Mouse (Mus musculus) testis, postnatal 10 days (tissue): ENCODE measurements around the gene Clk1.
"Not testable (repeated sequence)": the region's sequence is repeated elsewhere in the genome, so short reads cannot be mapped to it uniquely, and the experiment has no call there.

Source experiments
- DNase-seq: peaks from one replicate; pipeline ENCODE4 v3.0.0; 2021; ENCODE audit warnings: low spot score

Clk1 gene

DNA sequence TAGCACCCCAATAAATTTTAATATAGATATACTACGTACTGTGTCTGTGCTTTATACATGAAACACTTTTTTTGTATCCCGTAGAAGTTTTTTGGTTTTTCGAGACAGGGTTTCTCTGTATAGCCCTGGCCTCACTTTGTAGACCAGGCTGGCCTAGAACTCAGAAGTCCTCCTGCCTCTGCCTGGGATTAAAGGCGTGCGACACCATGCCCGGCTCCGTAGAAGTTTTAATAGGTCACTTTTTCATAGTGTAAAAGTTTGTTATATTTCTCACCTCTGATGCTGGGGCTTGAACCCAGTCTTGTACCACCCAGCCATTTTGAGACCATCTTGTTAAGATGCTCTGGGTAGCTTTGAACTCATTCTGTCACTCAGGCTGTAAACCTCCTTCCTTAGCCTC is 16.5 kb downstream of the Clk1 start:
- DNase-seq: no peak

DNA sequence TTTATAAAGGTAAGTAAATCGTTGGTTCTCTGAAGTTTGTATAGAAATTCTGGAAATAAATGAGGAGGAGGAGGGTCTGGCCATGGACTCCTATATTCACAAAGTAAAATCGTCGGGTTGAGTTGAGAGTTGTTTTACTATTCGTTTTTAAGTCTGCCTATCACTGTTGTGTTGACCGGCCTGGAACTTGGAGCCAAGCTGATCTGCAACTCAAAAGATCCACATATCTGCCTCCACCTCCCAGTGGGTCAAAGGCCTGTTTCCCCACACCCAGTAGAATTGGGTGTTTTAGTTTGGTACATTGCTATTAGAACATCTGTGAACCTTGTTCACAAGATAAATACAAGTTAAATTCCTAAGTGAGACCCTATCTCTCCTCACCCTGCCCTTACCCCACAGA is 20.1 kb downstream of the Clk1 start:
- DNase-seq: no peak

DNA sequence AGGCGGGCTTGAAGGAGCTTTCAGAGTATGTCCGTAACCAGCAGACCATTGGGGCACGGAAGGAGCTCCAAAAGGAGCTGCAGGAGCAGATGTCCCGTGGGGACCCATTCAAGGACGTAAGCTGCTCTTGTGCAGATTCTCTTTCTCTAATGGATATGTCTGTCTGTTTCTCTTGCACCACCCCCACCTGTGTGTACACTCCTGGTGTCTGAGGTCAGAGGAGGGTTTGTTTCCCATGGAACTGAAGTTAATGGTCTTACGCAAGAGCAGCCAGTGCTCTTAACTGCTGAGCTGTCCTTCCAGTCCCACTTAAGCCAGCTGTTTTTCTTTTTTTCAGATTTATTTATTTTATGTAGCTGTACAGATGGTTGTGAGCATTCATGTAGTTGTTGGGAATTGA is 22.5 kb downstream of the Clk1 start:
- DNase-seq: no peak

DNA sequence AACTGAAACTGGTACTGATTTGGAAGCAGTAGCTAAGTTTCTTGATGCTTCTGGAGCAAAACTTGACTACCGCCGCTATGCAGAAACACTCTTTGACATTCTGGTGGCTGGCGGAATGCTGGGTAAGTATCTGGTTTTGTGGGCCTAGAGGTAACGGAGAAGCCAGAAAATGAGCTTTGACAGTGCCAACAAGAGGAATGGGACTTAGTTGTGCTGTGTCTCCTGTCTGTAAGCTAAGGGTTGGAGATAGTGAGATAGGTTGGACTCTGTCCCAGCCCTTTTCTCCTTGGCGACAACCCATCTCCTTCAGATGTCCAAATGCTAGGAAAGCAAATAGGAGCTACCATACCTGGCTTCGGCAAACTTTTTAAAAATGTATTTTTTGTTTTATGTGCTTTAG is 26.1 kb downstream of the Clk1 start:
- no peak for DNase-seq

DNA sequence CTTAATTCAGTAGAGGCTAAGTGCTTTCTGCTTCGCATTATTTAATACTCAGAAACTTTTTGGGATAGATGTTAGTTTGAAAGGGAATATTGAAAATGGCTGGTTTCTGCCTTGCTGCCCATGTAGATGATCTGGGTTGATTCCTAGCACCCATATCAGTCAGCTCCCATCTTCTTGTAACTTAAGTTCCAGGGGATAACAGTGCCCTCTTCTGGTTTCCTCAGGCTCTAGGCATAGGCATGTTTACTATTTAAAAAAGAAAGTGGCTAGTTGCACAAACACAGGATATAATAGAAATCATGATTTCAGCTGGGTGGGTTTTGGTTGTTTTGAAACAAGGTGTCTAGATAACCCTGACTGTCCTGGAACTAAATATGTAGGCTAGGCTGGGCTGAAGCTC is 27.7 kb downstream of the Clk1 start:
- DNase-seq: no peak

DNA sequence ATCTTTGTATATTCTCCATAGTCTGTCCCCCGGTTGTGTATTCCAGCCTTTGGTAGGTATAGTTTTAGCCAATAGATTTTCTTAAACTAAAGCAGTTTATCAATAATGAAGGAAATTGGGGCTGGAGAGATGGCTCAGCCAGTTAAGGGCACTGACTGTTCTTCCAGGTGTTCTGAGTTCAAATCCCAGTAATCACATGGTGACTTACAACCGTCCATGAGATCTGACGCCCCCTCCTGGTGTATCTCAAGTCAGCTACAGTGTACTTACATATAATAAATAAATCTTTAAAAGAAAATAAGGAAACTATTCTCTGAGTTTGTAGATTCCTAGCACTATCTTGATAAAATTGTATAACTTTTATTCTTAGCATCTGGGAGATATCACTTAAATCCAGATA is 28.5 kb downstream of the Clk1 start:
- DNase-seq: no peak

DNA sequence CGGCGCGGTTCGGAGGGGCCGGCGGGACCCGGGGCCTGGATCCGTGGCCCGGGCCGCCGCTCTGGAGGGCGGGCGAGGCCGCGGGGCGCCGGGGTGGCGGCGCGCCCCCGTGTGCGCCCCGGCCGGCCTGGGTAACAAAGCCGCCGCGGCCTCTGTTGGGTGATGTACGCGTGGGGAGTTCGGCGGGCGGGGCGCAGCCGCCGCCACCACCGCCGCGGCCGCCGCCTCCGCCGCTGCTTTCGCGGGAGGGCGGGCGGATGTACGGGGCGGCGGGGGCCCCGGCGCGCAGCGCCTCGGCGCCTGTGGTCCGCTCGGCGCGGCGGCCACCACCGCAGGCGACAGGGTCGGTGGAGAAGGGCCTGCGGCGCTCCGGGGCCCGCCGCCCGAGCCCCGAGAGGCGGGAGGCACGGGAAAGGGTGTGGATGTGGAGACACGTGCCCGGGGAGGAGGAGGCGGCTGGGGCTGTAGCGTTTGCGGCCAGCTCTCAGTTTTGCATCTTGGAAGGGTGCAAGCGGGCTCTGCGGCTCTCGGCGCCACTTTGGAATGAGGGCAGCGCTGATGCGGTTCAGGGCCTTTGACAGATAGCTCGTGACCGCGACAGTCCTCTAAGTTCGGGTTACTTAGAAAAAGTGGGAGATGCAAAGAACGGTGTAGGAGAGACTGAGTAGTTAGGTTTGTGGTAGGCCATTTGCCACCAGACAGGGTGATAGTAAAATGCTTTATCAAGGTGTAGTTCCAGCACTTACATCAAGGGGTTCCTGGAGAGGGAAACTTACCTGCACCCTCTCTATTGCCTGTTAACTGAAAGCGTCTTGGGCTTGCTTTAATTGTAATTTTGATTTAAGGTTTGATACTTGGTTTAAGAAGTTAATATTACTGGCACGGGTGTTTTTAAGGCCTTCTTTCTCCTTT is 30.3 kb downstream of the Clk1 start:
- DNase-seq: peak; percentile 70

DNA sequence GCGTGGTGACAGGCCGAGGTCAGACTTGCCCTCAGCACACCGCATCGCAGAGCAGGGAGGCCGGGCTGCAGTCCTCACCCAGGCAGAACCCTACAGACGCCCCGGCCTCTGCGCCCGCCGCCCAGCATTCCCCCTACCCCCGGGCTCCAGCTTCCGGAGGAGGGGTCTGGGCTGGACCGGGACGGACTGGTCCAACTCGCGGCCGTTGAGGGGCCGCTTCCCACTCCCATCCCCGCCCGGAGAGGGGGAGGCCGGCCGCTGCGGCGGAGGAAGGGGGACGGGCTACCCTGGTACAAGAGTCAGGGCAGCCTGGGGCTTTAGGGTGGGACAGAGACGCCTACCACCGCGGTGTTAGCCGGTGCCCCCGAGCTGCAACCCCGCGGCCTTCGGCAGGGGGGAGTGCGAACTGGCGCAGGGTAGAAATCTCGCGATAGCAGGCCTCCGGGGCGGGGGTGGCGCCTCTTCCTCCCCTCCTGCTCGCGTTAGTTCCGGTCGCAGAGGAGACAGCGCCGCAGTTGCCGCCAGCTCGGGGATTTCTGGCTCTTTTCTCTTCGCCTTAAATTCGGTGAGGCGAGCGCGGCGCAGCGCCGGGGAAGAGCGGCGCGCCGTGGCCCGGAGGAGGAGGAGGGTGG is 31.1 kb downstream of the Clk1 start, which contains the start of gene Bzw1:
Gene Bzw1 (plus strand): TSS at position 247 of the 632 bp plus-strand sequence.
- peak; percentile 95 for DNase-seq

DNA sequence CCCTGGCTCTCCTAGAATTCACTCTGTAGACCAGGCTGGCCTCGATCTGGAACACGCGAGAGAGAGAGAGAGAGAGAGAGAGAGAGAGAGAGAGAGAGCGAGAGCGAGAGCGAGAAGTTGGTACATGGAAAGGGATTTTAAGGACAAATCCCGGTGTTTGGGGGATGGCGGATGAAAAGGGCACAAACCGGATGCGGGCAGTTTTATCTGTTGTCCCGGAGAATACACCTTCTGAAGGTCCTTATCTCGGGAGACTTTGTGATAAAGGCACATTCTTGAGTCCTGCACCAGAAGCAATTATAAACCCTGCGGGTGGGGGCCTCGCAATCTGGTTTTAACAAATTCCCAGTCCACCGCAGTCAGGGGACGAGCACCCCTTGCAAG is 31.6 kb downstream of the Clk1 start:
- DNase-seq: no peak

DNA sequence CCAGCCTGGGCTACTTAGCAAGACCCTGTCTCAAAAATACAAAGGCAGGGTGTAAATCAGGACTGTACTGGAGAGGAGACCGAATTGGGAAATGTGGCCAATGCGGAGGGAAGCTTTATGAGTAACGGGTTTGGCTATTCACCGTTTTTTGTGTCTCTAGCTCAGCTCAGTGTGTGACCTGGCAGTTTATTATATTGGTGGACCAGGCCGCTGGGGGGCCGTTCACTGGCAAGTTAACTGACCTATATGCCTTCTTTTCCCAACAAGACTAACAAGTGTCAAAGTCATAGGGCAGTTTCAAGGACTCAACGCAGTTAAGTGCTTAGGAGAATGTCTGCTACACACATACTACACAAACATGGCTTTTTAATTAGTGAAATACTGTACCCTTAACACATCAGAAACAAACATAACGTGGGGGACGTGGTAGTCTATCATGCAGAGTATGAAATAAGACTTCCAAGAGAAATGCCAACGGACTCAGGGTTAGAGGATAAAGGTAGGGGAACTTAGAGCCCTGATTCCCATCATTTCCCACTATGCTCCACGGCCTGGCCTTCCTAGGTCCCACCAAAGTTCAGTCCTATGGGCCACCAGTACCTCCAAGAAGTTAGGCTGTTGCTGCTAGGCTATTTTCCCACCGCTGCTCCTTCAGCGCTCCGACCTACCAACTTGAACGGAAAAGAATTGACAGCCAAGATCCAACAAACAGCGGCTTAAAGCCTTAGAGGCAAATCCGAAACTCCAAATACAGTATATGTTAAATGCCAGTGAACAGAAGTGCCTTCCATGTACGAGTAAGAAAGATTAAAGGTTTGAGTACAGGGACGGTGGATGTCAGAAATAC is 32.2 kb downstream of the Clk1 start:
- DNase-seq: no peak

DNA sequence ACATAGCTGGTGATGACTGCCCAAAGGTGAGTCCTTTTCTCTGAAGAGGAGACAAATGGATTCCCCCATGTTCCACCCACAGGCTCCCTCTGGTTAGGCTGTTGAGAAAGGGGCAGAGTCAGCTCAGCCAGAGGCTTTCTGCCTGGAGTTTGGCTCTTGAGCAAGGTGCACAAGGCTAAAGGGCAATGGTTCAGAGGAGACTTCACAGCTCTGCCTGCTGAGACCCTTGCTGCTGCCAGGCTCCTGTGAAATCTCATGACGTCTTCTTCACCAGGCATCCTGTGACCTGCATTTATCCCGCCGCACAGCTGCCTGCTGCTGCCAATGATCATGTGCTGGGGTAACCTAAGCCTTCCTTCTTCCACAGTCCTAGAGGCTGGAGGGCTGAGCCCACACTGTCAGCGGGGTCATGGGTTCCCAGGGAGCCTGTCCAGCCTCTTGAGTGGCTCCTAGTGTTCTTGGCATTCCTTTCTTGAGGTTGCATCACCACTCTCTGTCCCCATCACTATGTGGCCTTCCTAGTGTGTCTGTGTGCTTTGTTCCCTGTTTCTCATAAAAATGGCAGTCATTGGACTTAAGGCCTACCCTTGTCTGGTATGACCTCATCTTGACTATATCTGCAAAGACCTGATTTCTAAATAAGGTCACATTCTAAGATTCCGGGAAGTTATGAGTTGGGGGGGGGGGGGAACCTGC is 41.1 kb downstream of the Clk1 start:
- DNase-seq: no peak

DNA sequence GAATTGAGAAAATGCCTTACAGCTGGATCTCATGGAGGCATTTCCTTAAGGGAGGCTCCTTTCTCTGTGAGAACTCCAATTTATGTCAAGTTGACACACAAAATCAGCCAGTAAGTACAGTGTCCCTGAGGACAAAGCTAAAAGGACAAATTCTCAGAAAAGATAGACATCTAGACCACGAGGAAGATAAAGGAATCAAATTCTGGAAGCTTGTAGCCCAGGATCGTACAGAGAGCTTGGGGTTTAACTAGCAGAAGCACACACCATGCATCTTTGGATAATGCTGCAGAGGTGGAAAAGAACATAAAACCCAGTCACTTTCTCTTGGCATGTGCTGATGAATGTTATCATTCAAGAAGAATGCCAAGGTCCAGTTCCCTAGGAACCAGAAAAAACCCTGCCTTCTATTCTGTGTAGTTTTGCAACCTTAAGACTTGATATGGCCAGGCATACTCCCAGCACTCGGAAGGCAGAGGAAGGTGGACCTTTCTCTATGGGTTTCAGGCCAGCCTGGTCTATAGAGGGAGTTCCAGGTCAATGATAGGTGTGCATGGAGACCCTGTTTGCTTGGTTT is 48.2 kb downstream of the Clk1 start:
- no peak for DNase-seq

DNA sequence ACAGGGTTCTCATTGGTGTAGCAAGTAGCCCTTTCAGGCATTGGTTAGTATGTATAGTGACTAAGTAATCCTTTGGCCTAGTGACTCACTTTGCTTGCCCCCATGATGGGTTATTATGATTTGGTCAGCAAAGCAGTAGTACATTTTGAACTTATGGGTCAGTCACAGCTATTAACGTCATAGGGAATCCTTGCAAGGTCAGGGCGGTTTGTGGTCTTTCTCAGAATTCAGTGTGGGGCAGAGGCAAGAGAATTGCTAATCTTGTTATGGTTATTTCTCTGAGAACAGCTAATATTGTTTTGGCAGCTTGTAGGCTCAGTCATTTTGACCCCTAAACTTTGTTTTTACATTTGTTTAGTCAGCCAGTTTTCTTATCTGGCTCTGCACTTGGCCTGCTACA is 49.6 kb downstream of the Clk1 start:
- not testable (repeated sequence) for DNase-seq

DNA sequence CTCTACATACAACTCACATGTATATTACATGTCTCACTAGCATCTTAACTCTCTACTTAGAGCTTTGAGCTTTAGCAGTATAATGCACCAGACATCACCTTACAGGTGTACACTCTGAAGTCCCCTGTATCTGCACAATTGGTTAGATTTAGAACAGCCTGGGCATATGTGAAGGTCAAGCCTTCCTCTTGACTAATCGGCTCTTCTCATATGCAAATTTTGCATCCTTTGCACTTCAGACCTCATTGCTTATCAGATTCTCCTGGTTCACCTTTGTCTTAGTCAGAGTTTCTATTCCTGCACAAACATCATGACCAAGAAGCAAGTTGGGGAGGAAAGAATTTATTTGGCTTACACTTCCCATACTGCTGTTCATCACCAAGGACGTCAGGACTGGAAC is 54.1 kb downstream of the Clk1 start:
- no peak for DNase-seq

DNA sequence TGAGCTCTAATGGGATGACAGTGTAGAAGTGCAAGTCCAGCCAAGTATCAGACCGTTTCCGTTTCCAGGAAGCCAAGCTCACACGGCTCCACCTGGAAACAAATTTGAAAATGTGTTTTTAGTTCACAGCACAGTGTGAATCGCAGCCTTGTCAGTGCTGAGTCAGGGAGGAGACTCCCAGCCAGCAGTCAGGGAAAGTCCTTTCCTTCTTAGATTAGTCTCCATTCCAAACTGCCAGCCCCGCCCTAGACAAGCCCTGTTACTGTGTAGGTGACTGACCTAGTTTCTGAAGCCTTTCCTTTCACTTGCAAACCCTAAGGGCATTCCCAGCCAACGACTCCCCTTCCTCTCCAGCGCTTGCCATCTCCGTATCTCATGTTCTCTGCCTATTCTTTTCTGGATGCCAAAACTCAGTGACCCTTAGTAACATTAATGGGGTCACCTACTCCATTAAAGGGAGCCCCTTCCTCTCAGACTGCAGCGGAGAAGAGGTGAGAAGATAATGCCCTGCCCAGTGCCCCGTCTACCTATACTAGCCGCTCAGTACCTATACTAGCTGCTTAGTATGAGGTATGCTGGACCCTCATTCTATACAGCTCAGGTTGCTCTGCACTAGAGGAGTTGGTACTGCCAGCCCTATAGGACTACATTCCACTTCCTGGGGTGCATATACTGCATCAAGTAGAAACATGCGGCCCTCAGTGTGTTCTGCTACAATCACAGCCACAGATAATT is 57.0 kb downstream of the Clk1 start:
- no peak for DNase-seq

DNA sequence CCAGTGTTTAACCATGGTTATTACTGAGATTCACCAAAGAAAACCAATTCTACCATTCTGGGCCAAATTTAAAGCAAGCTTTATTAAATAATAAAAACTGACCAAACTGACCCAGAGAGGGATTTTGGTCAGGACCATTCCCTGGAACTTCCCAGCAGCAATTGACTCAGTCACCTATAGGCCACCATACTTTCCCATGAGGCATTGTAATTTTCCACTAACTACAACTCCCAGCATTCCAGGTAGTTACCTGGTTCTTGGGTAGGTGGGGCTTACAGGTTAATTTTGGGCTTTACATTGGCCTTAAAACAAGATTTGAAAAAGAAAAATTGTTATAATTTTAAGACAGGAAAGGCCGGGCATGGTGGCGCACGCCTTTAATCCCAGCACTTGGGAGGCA is 58.0 kb downstream of the Clk1 start:
- DNase-seq: no peak

DNA sequence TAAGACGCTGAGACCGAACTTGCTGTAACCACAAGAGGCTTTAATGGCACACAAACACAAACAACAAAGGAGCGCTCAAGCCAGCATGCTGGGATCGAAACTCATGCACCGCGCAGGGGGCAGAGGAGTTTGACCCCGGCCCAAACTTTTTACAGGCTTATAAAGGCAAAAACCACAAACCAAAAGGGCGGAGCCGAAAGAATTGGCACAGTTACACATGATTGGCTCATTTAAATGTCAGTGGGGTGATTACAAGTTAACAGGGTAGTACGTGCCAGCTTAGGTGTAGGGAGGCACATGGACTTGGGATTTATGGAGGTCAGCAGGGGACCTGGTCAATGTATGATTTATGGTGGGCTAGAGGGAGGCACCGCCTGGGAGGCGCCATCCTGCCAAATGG is 59.3 kb downstream of the Clk1 start:
- no peak for DNase-seq

DNA sequence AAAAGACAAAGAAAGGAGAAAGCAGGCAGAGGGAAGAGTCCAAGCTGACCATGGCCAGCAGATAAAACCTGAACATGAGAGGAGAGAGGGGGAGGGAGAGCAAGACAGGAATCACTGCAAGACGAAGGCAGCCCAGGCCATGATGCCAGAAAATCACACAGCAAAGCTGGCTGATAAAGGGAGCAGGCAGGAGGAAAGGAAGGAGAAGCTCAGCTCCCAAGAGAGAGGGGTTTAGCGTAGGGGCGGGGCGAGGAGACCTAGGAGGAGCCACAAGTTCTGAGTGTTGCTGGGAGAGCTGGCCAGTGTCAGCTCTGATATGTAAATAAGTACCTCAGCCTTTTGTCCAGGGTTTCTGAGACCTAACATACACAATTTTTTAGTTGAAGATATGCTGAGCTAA is 61.6 kb downstream of the Clk1 start:
- peak; percentile 64 for DNase-seq
